Comparison of ENCODE assay signal across 9 mouse cellular contexts in the genomic region with DNA sequence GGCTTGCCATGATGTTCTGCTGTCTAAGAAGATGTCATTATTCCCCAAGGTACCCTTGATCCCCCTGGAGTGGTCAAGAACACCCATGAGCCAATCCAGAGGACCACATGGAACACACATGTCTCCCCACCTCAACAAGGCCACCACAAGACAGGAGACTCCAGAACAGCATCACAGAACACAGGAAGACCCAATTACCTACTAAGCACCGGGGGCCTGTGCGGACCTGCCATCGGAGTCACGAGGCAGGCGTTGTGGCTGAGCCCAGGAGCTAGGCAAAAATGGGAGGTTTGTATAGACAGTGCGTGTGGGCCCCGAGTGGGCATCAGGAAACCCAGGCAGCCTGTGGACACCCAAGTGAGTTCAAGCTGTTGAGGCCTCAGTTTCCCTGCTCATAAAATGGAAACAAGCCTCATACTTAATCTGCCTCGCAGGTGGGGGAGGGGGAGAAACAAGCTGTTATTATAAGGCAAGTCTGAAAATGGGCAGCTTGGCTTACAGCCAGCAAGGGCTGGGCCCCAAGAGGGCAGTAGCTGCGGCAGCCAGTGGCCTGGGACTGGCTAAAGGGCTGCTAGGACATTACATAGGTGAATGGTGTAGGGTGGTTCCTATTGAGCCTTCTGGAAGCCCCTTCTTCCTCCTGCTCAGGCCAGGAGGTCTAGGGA. TPM values are rescaled to one million over a fixed set of nuclear protein-coding genes. Genes with fewer than 3 reads are reported as not detected.
DNase-seq lines count a peak whose midpoint lies in the region; ATAC-seq and TF ChIP-seq lines count a peak whose summit lies in the region.
"Had no signal": no experiment of that assay in that cellular context is flagged by ENCODE, and none has a peak within 500 bp of the region (broad histone marks: within the 10 kb centered on the region; RNA-seq: fewer than 3 reads in every experiment).

No protein-coding gene starts in this region.

- H3K4me1 ChIP-seq in lung, postnatal 0 days (ENCODE audit: insufficient read depth, low read depth, low read length), result peaks cover 9% of the 10 kb centered on the region; the same call in 1 of the 2 replicates
- H3K4me1 ChIP-seq in intestine, postnatal 0 days (replicated peaks; ENCODE audit: control insufficient read depth, insufficient read depth, low read length), result 0 out of 2 replicates have a peak, but pooled peaks cover 7% of the 10 kb centered on the region
- H3K4me1 ChIP-seq in midbrain, embryonic 15.5 days, result peaks cover 19% of the 10 kb centered on the region

- no peak overlapping the region for H3K9ac ChIP-seq in lung, postnatal 0 days (replicated peaks; ENCODE audit: low read depth)
- H3K9ac ChIP-seq in intestine, postnatal 0 days (ENCODE audit: low read depth, low read length), result peak overlapping the region; percentile 85; the same call in 1 of the 2 replicates
- H3K9ac ChIP-seq in midbrain, embryonic 15.5 days, result no peak overlapping the region

- no peaks in the 10 kb centered on the region for H3K9me3 ChIP-seq in lung, postnatal 0 days (ENCODE audit: low read length)
- no peaks in the 10 kb centered on the region for H3K9me3 ChIP-seq in intestine, postnatal 0 days (ENCODE audit: control insufficient read depth)
- no peaks in the 10 kb centered on the region for H3K9me3 ChIP-seq in midbrain, embryonic 15.5 days

- TF ChIP-seq EP300 in lung, postnatal 0 days (IDR thresholded peaks at IDR 0.05), result no peak

- H3K4me2 ChIP-seq in lung, postnatal 0 days (replicated peaks; ENCODE audit: low read depth, low read length), result peak overlapping the region; percentile 6; the same call in 1 of the 2 replicates
- H3K4me2 ChIP-seq in intestine, postnatal 0 days (replicated peaks; ENCODE audit: low read depth), result peak overlapping the region; percentile 95
- H3K4me2 ChIP-seq in midbrain, embryonic 15.5 days, result peak overlapping the region; percentile 69

- H3K27ac ChIP-seq in lung, postnatal 0 days (ENCODE audit: low read length), result no peak overlapping the region
- peak overlapping the region; percentile 88 for H3K27ac ChIP-seq in intestine, postnatal 0 days (ENCODE audit: low read depth, low read length)
- no peak overlapping the region for H3K27ac ChIP-seq in midbrain, embryonic 15.5 days

- no peaks in the 10 kb centered on the region for H3K36me3 ChIP-seq in lung, postnatal 0 days (ENCODE audit: insufficient read depth, low read length)
- no peaks in the 10 kb centered on the region for H3K36me3 ChIP-seq in intestine, postnatal 0 days (ENCODE audit: control insufficient read depth, insufficient read depth)
- no peaks in the 10 kb centered on the region for H3K36me3 ChIP-seq in midbrain, embryonic 15.5 days (replicated peaks)

- TF ChIP-seq CTCF in lung, postnatal 0 days (IDR thresholded peaks at IDR 0.05), result no peak
- TF ChIP-seq CTCF in intestine, postnatal 0 days (IDR thresholded peaks at IDR 0.05; ENCODE audit: low read depth), result no peak

- ATAC-seq in lung, postnatal 0 days, result no peak
- ATAC-seq in intestine, postnatal 0 days, result no peak
- no peak for ATAC-seq in midbrain, embryonic 15.5 days (replicated peaks)

- no peak for DNase-seq in lung, postnatal 0 days (ENCODE audit: low spot score)
- DNase-seq in lung, postnatal 4 days, result no peak
- DNase-seq in cerebellum, adult 8-10 months, result peak; percentile 58
- DNase-seq in adipocyte (ENCODE audit: low spot score), result no peak
- DNase-seq in adrenal gland, postnatal 25 days, result no peak
- DNase-seq in embryo, embryonic 10.5 days (ENCODE audit: low spot score), result no peak

- WGBS in lung, postnatal 0 days, result 79% methylated on average over 9 of the region's 9 CpGs
- 71% methylated on average over 9 of the region's 9 CpGs for WGBS in intestine, postnatal 0 days
- 83% methylated on average over 9 of the region's 9 CpGs for WGBS in midbrain, embryonic 15.5 days

- H3K27me3 ChIP-seq in lung, postnatal 0 days (replicated peaks; ENCODE audit: insufficient read depth, low read length), result peaks cover 10% of the 10 kb centered on the region; the same call in 1 of the 2 replicates
- H3K27me3 ChIP-seq in intestine, postnatal 0 days (replicated peaks; ENCODE audit: control insufficient read depth, insufficient read depth, low read length), result no peaks in the 10 kb centered on the region
- peaks cover 14% of the 10 kb centered on the region; the same call in 1 of the 2 replicates for H3K27me3 ChIP-seq in midbrain, embryonic 15.5 days (replicated peaks)

- H3K4me3 ChIP-seq in lung, postnatal 0 days (ENCODE audit: low read depth, low read length), result no peak overlapping the region
- 0 out of 2 replicates have a peak overlapping the region, but pooled peaks have one; percentile 69 for H3K4me3 ChIP-seq in intestine, postnatal 0 days (ENCODE audit: low read depth, low read length)
- peak overlapping the region; percentile 79 for H3K4me3 ChIP-seq in midbrain, embryonic 15.5 days
- H3K4me3 ChIP-seq: erythroblast, embryonic 14.5 days had no signal

RNA-seq across cellular contexts. Expression of a gene that starts 2.0 kb away (rescaled TPM):
- polyA plus RNA-seq in lung, postnatal 0 days (2015; fragmentation: Nextera tagmentation; extraction: Ambion mirVana), result 3.6 and 4.1 TPM in 2 replicates
- polyA plus RNA-seq in intestine, postnatal 0 days (2015; fragmentation: Nextera tagmentation; extraction: Ambion mirVana), result 33.4 and 33.8 TPM in 2 replicates
- 115 and 118 TPM in 2 replicates for polyA plus RNA-seq in midbrain, embryonic 15.5 days (2015; fragmentation: Nextera tagmentation; extraction: Ambion mirVana)
- 2.4 and 4.3 TPM in 2 replicates for total RNA-seq in adrenal gland, postnatal 25 days (2021)

RNA-seq across cellular contexts. Expression of a gene that starts 27.8 kb away (rescaled TPM):
- 60.5 and 61.6 TPM in 2 replicates for polyA plus RNA-seq in lung, postnatal 0 days (2015; fragmentation: Nextera tagmentation; extraction: Ambion mirVana)
- polyA plus RNA-seq in intestine, postnatal 0 days (2015; fragmentation: Nextera tagmentation; extraction: Ambion mirVana), result 181 and 184 TPM in 2 replicates
- polyA plus RNA-seq in midbrain, embryonic 15.5 days (2015; fragmentation: Nextera tagmentation; extraction: Ambion mirVana), result 106 and 108 TPM in 2 replicates
- total RNA-seq in adrenal gland, postnatal 25 days (2021), result 61.7 and 66.5 TPM in 2 replicates

RNA-seq across cellular contexts. Expression of a gene that starts 29.0 kb away (rescaled TPM):
- polyA plus RNA-seq in lung, postnatal 0 days (2015; fragmentation: Nextera tagmentation; extraction: Ambion mirVana), result not detected in 2 replicates
- 15.8 and 18.1 TPM in 2 replicates for polyA plus RNA-seq in intestine, postnatal 0 days (2015; fragmentation: Nextera tagmentation; extraction: Ambion mirVana)
- 0.46 TPM in 1 of 2 replicates, not detected in the other for polyA plus RNA-seq in midbrain, embryonic 15.5 days (2015; fragmentation: Nextera tagmentation; extraction: Ambion mirVana)
- not detected in 2 replicates for total RNA-seq in adrenal gland, postnatal 25 days (2021)

RNA-seq across cellular contexts. Expression of a gene that starts 54.1 kb away (rescaled TPM):
- 22.7 and 28.1 TPM in 2 replicates for polyA plus RNA-seq in lung, postnatal 0 days (2015; fragmentation: Nextera tagmentation; extraction: Ambion mirVana)
- 2.5 and 2.6 TPM in 2 replicates for polyA plus RNA-seq in intestine, postnatal 0 days (2015; fragmentation: Nextera tagmentation; extraction: Ambion mirVana)
- polyA plus RNA-seq in midbrain, embryonic 15.5 days (2015; fragmentation: Nextera tagmentation; extraction: Ambion mirVana), result 2.5 and 2.7 TPM in 2 replicates
- total RNA-seq in adrenal gland, postnatal 25 days (2021), result 13.1 and 16.0 TPM in 2 replicates

Comparison
In these comparisons a context has a peak if more than half of its experiments do, and no peak if none do; other contexts are left out.
1. H3K4me2 ChIP-seq: peak in every context shown above with its lines; median percentile 95 in intestine, postnatal 0 days; 69 in midbrain, embryonic 15.5 days; 6 in lung, postnatal 0 days.
2. RNA of a gene that starts 29.0 kb away (polyA plus RNA-seq): 15.8 to 18.1 TPM in intestine, postnatal 0 days; 0.46 TPM in midbrain, embryonic 15.5 days and not detected in lung, postnatal 0 days; every median in the first group is over 10 times any median in the second.